Mouse (Mus musculus): ENCODE data around the gene Scarf2. TPM values are rescaled to one million over a fixed set of nuclear protein-coding genes. Genes with fewer than 3 reads are reported as not detected.

Gene Scarf2
- total and polyA plus RNA-seq, 3 experiments = 0.62 to 1.2 TPM; not detected in 1

- TF ChIP-seq USF1 (IDR thresholded peaks at IDR 0.05; ENCODE audit: low read depth, low read length) = no peak
- peak in 2 of 3 experiments; percentile 11; a peak in 1 of 6 replicates for TF ChIP-seq CTCF (IDR thresholded peaks at IDR 0.05 in 2 of 3, conservative IDR thresholded peaks at IDR 0.05 in 1 of 3; ENCODE audit: control insufficient read depth in 1 of 3, insufficient read depth in 1 of 3, low read depth in 2 of 3, low read length in 3 of 3, poor library complexity in 1 of 3, severe bottlenecking in 1 of 3)
- peak; percentile 4 for TF ChIP-seq RAD21 (IDR thresholded peaks at IDR 0.05; ENCODE audit: low read depth, low read length)
- Histone ChIP-seq H3K4me1 (ENCODE audit: control insufficient read depth in 1 of 2, insufficient read depth in 2 of 2, low read length in 2 of 2) (peaks cover 6 to 23% of the 10 kb centered on the region in 2 experiments), H3K4me3 (ENCODE audit: control insufficient read depth in 1 of 2, insufficient read depth in 1 of 2, low read depth in 2 of 2, low read length in 2 of 2) (no peak overlapping the region), H3K9me3 (replicated peaks; ENCODE audit: insufficient read depth, low read length) (no peaks in the 10 kb centered on the region), H3K9ac (ENCODE audit: control insufficient read depth, low read depth, low read length, poor library complexity, severe bottlenecking) (no peak overlapping the region), H3K27ac (ENCODE audit: control insufficient read depth, low read depth, low read length) (no peak overlapping the region), H3K79me2 (ENCODE audit: control insufficient read depth, insufficient read depth, low read length, poor library complexity) (no peaks in the 10 kb centered on the region), H3K36me3 (ENCODE audit: control insufficient read depth in 1 of 2, insufficient read depth in 2 of 2, low read length in 2 of 2) (peaks cover 0 to 11% of the 10 kb centered on the region in 2 experiments; a peak in 2 of 4 replicates), H3K27me3 (ENCODE audit: control insufficient read depth in 1 of 2, insufficient read depth in 2 of 2, low read length in 2 of 2) (no peaks in the 10 kb centered on the region)
- no peak for DNase-seq (ENCODE audit: low read depth, low spot score)
Measured at GRCm38 (mm10) chr16:17831781-17832180, 34.7 kb downstream of the Scarf2 start.

GRCm38 (mm10) chr16:17832821-17833220, 35.7 kb downstream of the Scarf2 start, which contains the start of gene B830017H08Rik:
Gene B830017H08Rik (plus strand): TSS chr16:17833121.
- peaks cover 0 to 11% of the 10 kb centered on the region in 2 experiments; a peak in 2 of 4 replicates for H3K36me3 ChIP-seq (ENCODE audit: control insufficient read depth in 1 of 2, insufficient read depth in 2 of 2, low read length in 2 of 2)
- H3K27ac ChIP-seq (ENCODE audit: control insufficient read depth, low read depth, low read length) = no peak within 1 kb of the TSS
- H3K9me3 ChIP-seq (replicated peaks; ENCODE audit: insufficient read depth, low read length) = no peaks in the 10 kb centered on the region
- no peaks in the 10 kb centered on the region for H3K27me3 ChIP-seq (ENCODE audit: control insufficient read depth in 1 of 2, insufficient read depth in 2 of 2, low read length in 2 of 2)
- H3K4me1 ChIP-seq (ENCODE audit: control insufficient read depth in 1 of 2, insufficient read depth in 2 of 2, low read length in 2 of 2) = peaks cover 6 to 20% of the 10 kb centered on the region in 2 experiments
- H3K4me3 ChIP-seq (ENCODE audit: control insufficient read depth in 1 of 2, insufficient read depth in 1 of 2, low read depth in 2 of 2, low read length in 2 of 2) = no peak within 1 kb of the TSS
- TF ChIP-seq CHD1 (IDR thresholded peaks at IDR 0.05; ENCODE audit: low read depth, low read length) (no peak), TAL1 (IDR thresholded peaks at IDR 0.05; ENCODE audit: low read length) (no peak), TCF12 (IDR thresholded peaks at IDR 0.05; ENCODE audit: low read depth, low read length) (no peak), MEF2A (IDR thresholded peaks at IDR 0.05; ENCODE audit: extremely low read depth, insufficient replicate concordance, low read depth, low read length, poor library complexity, severe bottlenecking) (no peak)
- no peak within 1 kb of the TSS for H3K9ac ChIP-seq (ENCODE audit: control insufficient read depth, low read depth, low read length, poor library complexity, severe bottlenecking)
- H3K79me2 ChIP-seq (ENCODE audit: control insufficient read depth, insufficient read depth, low read length, poor library complexity) = no peaks in the 10 kb centered on the region
- no peak for DNase-seq (ENCODE audit: low read depth, low spot score)

- Histone ChIP-seq H3K9me3 (replicated peaks; ENCODE audit: insufficient read depth, low read length) (no peaks in the 10 kb centered on the region), H3K9ac (ENCODE audit: control insufficient read depth, low read depth, low read length, poor library complexity, severe bottlenecking) (no peak overlapping the region), H3K27me3 (ENCODE audit: control insufficient read depth in 1 of 2, insufficient read depth in 2 of 2, low read length in 2 of 2) (no peaks in the 10 kb centered on the region), H3K4me3 (ENCODE audit: control insufficient read depth in 1 of 2, insufficient read depth in 1 of 2, low read depth in 2 of 2, low read length in 2 of 2) (no peak overlapping the region), H3K27ac (ENCODE audit: control insufficient read depth, low read depth, low read length) (no peak overlapping the region), H3K36me3 (ENCODE audit: control insufficient read depth in 1 of 2, insufficient read depth in 2 of 2, low read length in 2 of 2) (peaks cover 0 to 11% of the 10 kb centered on the region in 2 experiments; a peak in 2 of 4 replicates), H3K4me1 (ENCODE audit: control insufficient read depth in 1 of 2, insufficient read depth in 2 of 2, low read length in 2 of 2) (peaks cover 6 to 17% of the 10 kb centered on the region in 2 experiments), H3K79me2 (ENCODE audit: control insufficient read depth, insufficient read depth, low read length, poor library complexity) (no peaks in the 10 kb centered on the region)
- DNase-seq (ENCODE audit: low read depth, low spot score) = no peak
- TF ChIP-seq MAX (IDR thresholded peaks at IDR 0.05; ENCODE audit: low read length) (no peak), SMC3 (IDR thresholded peaks at IDR 0.05; ENCODE audit: low read depth, low read length) (no peak), POLR2AphosphoS5 (IDR thresholded peaks at IDR 0.05; ENCODE audit: borderline replicate concordance, low read depth, low read length) (no peak), GATA1 (IDR thresholded peaks at IDR 0.05; ENCODE audit: low read depth, low read length) (no peak), BHLHE40 (IDR thresholded peaks at IDR 0.05; ENCODE audit: borderline replicate concordance, low read depth, low read length) (no peak)
Measured at GRCm38 (mm10) chr16:17833321-17833680, 36.2 kb downstream of the Scarf2 start.
